Mouse (Mus musculus) testis, adult 2 months (tissue): ENCODE data around the gene Exph5. TPM values are rescaled to one million over a fixed set of nuclear protein-coding genes. Genes with fewer than 3 reads are reported as not detected.

Source experiments
- H3K27ac ChIP-seq: fragments of 200-500 bp; 2 replicates; pipeline ENCODE4 v1.5.1; 2012; ENCODE audit warnings: low read depth, low read length; ENCODE audit not compliant: control insufficient read depth, insufficient read depth
- H3K27me3 ChIP-seq: fragments of 200-500 bp; 2 replicates; pipeline ENCODE4 v1.6.1; 2012; ENCODE audit warnings: mild to moderate bottlenecking, low read length, moderate library complexity; ENCODE audit not compliant: control insufficient read depth, insufficient read depth
- H3K36me3 ChIP-seq: fragments of 200-500 bp; 2 replicates; pipeline ENCODE4 v1.6.1; 2012; ENCODE audit warnings: mild to moderate bottlenecking, low read length; ENCODE audit not compliant: control insufficient read depth, insufficient read depth
- H3K4me1 ChIP-seq: fragments of 200-500 bp; 2 replicates; pipeline ENCODE4 v1.6.1; 2012; ENCODE audit warnings: low read length; ENCODE audit not compliant: control insufficient read depth, insufficient read depth
- H3K4me3 ChIP-seq: fragments of 200-500 bp; 2 replicates; pipeline ENCODE4 v1.5.1; 2012; ENCODE audit warnings: low read depth, mild to moderate bottlenecking, low read length, moderate library complexity, mixed read lengths; ENCODE audit not compliant: control insufficient read depth
- CTCF ChIP-seq: fragments of 200-500 bp; IDR thresholded peaks from 2 replicates; pipeline ENCODE4 v1.5.1; 2012; ENCODE audit warnings: low read depth, mild to moderate bottlenecking, inconsistent platforms, low read length, moderate library complexity; ENCODE audit not compliant: control insufficient read depth, insufficient read depth, insufficient replicate concordance
- POLR2A ChIP-seq: fragments of 200-500 bp; IDR thresholded peaks from 2 replicates; pipeline ENCODE4 v1.6.1; 2012; ENCODE audit warnings: low read depth, mild to moderate bottlenecking, inconsistent platforms, low read length, moderate library complexity; ENCODE audit not compliant: control insufficient read depth
- polyA plus RNA-seq: library from polyadenylated mRNA; depleted of rRNA; stranded (reverse); fragments of >200 nt; gene quantifications from 2 replicates; pipeline ENCODE4 v1.2.3, GENCODE M21; 2012

The Exph5 gene
- polyA plus RNA-seq, 1 experiment, result 1.0 TPM

DNA sequence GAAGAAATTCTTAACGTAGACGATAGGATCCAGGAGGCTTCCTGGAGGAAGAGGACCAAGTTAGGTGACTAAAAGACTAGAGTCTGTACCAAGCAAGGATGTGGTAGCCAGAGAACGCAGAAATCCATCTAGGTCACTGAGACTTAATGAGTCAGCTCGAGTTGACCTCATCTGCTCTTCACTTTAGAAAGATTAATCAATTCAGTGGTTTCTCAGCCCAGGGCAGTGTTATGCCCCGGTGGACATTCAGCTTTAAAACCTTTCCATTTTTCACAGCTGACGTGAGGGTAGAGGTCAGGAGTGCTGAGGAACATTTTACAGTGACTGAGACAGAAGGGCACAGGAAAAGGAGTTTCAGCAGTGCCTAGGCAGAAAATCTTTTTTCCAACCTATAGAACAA is 44.9 kb downstream of the Exph5 start:
- H3K27ac ChIP-seq, result no peak overlapping the region
- no peaks in the 10 kb centered on the region for H3K4me1 ChIP-seq
- H3K4me3 ChIP-seq, result no peak overlapping the region
- no peaks in the 10 kb centered on the region for H3K36me3 ChIP-seq
- H3K27me3 ChIP-seq, result no peaks in the 10 kb centered on the region
- TF ChIP-seq CTCF, result no peak
- TF ChIP-seq POLR2A, result no peak

DNA sequence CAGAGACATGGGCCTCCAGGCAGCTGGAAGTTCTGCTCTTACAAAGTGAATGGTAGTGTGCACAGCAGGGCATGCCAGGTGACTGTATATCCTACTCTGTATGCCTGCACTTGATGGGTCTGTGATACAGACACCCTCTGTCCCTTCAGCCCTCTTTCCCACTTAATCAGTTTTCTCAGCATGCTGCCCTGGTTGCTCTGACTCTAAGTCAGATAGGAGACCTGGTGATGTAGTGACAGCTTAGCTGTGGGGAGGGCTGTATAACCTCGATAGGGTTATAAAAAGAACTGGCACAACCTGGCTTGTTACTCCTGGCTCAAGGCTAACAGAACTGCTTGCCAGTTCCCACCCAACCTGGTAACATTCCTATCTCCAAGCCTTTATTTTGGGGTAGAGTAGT is 47.7 kb downstream of the Exph5 start:
- no peaks in the 10 kb centered on the region for H3K4me1 ChIP-seq
- no peak for TF ChIP-seq POLR2A
- TF ChIP-seq CTCF, result no peak
- H3K36me3 ChIP-seq, result no peaks in the 10 kb centered on the region
- H3K27ac ChIP-seq, result no peak overlapping the region
- no peaks in the 10 kb centered on the region for H3K27me3 ChIP-seq
- no peak overlapping the region for H3K4me3 ChIP-seq

DNA sequence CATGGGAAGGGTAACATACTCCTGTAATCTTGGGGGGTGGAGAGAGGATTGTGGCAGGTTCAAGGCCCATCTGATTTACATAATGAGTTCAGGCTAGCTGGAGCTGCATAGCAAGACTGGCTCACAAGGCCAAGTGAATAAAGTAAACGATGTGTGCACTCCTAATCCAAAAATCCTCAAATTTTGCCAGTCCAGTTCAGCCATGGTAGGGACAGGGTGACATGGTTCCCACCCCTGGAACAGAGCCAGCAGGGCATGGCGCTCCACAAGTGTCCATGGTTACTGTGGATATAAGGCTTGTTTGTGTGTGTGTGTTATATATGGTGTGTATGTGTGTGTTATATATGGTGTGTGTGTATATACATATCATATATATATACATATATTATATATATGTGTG is 48.9 kb downstream of the Exph5 start:
- no peaks in the 10 kb centered on the region for H3K36me3 ChIP-seq
- H3K4me3 ChIP-seq, result no peak overlapping the region
- H3K27ac ChIP-seq, result no peak overlapping the region
- no peaks in the 10 kb centered on the region for H3K27me3 ChIP-seq
- no peak for TF ChIP-seq POLR2A
- TF ChIP-seq CTCF, result no peak
- no peaks in the 10 kb centered on the region for H3K4me1 ChIP-seq

DNA sequence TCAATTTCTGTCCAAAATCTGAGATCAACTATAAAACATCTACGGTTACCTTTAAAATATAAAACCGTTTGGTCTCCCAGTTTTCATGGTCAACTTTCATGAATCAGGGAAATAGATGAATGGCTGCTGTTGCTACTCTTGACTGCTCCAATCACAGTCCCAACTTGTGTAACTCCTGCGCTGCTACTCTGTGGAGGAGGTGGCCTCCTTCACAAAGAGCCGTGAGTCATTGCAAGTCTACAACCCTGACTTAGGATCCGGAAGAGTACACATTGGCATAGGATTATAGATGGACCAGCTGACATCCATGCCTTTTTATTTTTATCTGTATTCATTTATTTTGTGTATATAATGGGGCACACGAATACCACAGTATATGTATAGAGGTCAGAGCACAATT is 50.4 kb downstream of the Exph5 start:
- H3K36me3 ChIP-seq, result no peaks in the 10 kb centered on the region
- no peak overlapping the region for H3K27ac ChIP-seq
- no peak overlapping the region for H3K4me3 ChIP-seq
- no peaks in the 10 kb centered on the region for H3K27me3 ChIP-seq
- H3K4me1 ChIP-seq, result no peaks in the 10 kb centered on the region
- TF ChIP-seq POLR2A (no peak), CTCF (no peak)

DNA sequence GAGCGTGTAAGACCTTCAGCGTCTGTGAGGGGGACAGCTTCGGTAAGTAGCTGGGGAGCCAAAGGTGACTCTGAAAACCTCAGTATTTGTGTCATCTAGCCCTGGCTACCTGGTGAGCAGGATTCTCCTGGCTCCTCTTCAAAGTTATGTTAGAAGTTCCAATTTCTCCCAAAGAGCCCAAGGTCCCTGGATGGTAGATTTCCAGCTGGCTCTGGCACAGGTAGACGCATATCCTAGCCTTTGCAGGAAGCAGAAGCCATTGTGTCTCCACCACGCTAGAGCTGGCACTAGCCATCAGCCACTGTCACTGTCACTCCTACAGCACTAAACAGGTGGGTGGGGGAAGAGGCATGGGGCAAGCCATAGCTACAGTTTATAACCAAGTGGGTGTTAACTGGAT is 51.7 kb downstream of the Exph5 start:
- Histone ChIP-seq H3K4me3 (no peak overlapping the region), H3K4me1 (no peaks in the 10 kb centered on the region), H3K27me3 (no peaks in the 10 kb centered on the region), H3K36me3 (no peaks in the 10 kb centered on the region), H3K27ac (no peak overlapping the region)
- TF ChIP-seq CTCF, result no peak
- no peak for TF ChIP-seq POLR2A

DNA sequence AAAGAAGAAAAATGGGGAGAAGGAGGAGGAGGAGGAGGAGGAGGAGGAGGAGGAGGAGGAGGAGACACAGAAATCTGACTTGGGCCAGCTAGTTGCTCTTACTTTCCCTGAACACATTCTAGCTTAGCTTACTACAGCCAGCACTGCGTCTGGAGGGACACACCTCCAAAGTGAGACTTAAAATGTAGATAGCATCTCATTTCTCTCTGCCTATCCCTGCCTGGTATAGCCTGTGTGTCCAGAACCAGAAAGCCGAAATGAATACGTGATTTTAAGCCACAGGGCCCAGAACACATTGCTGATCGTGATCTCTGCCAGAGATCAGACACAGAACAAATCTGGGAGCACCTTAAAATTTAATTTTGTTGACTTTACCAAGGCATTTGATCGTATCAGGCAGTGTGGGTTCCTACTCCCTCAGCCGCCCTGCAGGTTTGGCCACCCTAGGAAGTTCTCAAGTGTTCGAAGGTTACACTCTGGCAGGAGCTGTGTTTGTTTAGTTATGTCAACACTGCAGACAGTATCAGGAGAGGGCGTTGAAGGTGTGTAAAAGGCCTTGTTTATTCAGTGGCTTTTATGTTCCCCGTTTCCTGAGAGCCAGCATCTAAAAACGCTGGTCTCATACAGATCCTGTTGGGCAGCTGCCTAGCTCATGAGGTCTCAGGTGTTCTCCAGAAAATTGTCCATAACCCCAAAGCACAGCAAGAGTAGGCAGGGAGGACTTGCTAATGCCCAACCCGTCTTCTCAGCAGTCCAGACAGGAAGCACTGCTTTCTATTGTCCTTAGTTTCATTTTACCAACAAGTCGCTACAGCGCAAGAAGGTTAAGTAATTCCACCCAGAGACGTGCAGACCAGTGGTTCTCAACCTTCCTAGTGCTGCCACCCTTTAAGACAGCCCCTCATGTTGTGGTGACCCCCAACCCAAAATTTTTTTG is 55.0 kb downstream of the Exph5 start:
- H3K27me3 ChIP-seq, result no peaks in the 10 kb centered on the region
- H3K4me3 ChIP-seq, result no peak overlapping the region
- no peaks in the 10 kb centered on the region for H3K4me1 ChIP-seq
- TF ChIP-seq CTCF (no peak), POLR2A (no peak)
- H3K36me3 ChIP-seq, result no peaks in the 10 kb centered on the region
- H3K27ac ChIP-seq, result no peak overlapping the region

DNA sequence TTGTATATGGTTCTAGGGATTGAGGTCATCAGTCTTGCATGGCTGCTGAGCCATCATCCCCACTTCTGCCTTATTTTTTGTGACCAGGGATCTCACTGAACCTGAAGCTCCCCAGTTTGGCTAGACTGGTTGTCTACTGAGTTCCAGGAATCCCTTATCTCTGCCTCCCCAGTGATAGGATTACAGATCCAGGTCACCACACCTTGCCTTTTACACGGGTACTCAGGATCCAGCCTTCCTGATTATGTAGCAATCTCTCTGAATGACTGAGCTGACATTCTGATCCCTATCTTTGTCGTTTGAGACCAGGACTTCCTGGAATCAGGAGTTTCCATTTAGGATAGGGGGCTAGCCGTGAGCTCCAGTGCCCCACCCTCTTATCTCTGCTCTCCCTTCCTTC is 69.9 kb downstream of the Exph5 start:
- no peaks in the 10 kb centered on the region for H3K36me3 ChIP-seq
- TF ChIP-seq CTCF, result no peak
- TF ChIP-seq POLR2A, result no peak
- H3K27ac ChIP-seq, result no peak overlapping the region
- H3K27me3 ChIP-seq, result no peaks in the 10 kb centered on the region
- H3K4me1 ChIP-seq, result no peaks in the 10 kb centered on the region
- no peak overlapping the region for H3K4me3 ChIP-seq
